Mouse (Mus musculus): ENCODE measurements around the gene Oaz3. TPM values are rescaled to one million over a fixed set of nuclear protein-coding genes. Genes with fewer than 3 reads are reported as not detected.

Oaz3 gene
- polyA plus RNA-seq, 1 experiment from 2014 or later: 0.44 TPM

- 68% methylated on average over 4 of the region's 4 CpGs for WGBS
- no peak overlapping the region for H3K27ac ChIP-seq (ENCODE audit: low read length)
- peaks cover 11% of the 10 kb centered on the region for H3K27me3 ChIP-seq (ENCODE audit: insufficient read depth, low read length)
Measured at GRCm38 (mm10) chr3:94393049-94393448, 50.7 kb downstream of the Oaz3 start.

GRCm38 (mm10) chr3:94392128-94392527 lies 51.6 kb downstream of the Oaz3 start:
- H3K36me3 ChIP-seq (ENCODE audit: insufficient read depth, low read length): no peaks in the 10 kb centered on the region
- H3K4me3 ChIP-seq (ENCODE audit: low read length): no peak overlapping the region
- H3K27me3 ChIP-seq (ENCODE audit: insufficient read depth, low read length): peaks cover 4% of the 10 kb centered on the region; the same call in 1 of the 2 replicates
- H3K9me3 ChIP-seq (ENCODE audit: low read length): no peaks in the 10 kb centered on the region
- WGBS: 75% methylated on average over 2 of the region's 2 CpGs
- H3K4me1 ChIP-seq (ENCODE audit: insufficient read depth, low read length): no peaks in the 10 kb centered on the region
- ATAC-seq (ENCODE audit: low FRiP score, low TSS enrichment): no peak
- H3K27ac ChIP-seq (ENCODE audit: low read length): no peak overlapping the region
- no peak overlapping the region for H3K4me2 ChIP-seq (replicated peaks; ENCODE audit: low read depth, low read length)
- no peak overlapping the region for H3K9ac ChIP-seq (replicated peaks; ENCODE audit: low read length)

More at GRCm38 (mm10) chr3:94393049-94393448, 50.7 kb downstream of the Oaz3 start:
- no peak for ATAC-seq (ENCODE audit: low FRiP score, low TSS enrichment)
- no peaks in the 10 kb centered on the region for H3K9me3 ChIP-seq (ENCODE audit: low read length)
- H3K4me3 ChIP-seq (ENCODE audit: low read length): no peak overlapping the region
- H3K4me1 ChIP-seq (ENCODE audit: insufficient read depth, low read length): no peaks in the 10 kb centered on the region
- H3K9ac ChIP-seq (replicated peaks; ENCODE audit: low read length): no peak overlapping the region
- no peaks in the 10 kb centered on the region for H3K36me3 ChIP-seq (ENCODE audit: insufficient read depth, low read length)
- H3K4me2 ChIP-seq (replicated peaks; ENCODE audit: low read depth, low read length): no peak overlapping the region

DNA sequence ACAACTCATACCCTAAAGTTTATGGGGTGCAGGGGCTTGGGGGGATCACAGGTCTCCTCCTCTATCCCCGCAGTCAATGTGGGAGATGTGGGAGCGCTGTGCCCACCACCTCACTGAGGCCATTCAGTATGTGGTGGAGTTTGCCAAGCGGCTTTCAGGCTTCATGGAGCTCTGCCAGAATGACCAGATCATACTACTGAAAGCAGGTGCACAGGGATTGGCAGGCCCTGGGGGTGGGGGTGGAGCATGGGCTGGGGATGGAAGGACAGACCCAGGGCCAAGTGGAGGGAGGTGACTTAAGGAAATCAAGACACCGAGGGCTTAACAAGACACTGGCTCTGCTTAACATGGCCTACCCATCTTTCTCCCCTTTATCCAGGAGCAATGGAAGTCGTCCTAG lies 52.7 kb downstream of the Oaz3 start:
- H3K9ac ChIP-seq (replicated peaks; ENCODE audit: low read length): no peak overlapping the region
- H3K27me3 ChIP-seq (ENCODE audit: insufficient read depth, low read length): no peaks in the 10 kb centered on the region
- no peaks in the 10 kb centered on the region for H3K9me3 ChIP-seq (ENCODE audit: low read length)
- H3K4me1 ChIP-seq (ENCODE audit: insufficient read depth, low read length): no peaks in the 10 kb centered on the region
- no peaks in the 10 kb centered on the region for H3K36me3 ChIP-seq (ENCODE audit: insufficient read depth, low read length)
- no peak overlapping the region for H3K27ac ChIP-seq (ENCODE audit: low read length)
- WGBS: 84% methylated on average over 5 of the region's 5 CpGs
- ATAC-seq (ENCODE audit: low FRiP score, low TSS enrichment): no peak
- H3K4me3 ChIP-seq (ENCODE audit: low read length): no peak overlapping the region
- H3K4me2 ChIP-seq (replicated peaks; ENCODE audit: low read depth, low read length): no peak overlapping the region

DNA sequence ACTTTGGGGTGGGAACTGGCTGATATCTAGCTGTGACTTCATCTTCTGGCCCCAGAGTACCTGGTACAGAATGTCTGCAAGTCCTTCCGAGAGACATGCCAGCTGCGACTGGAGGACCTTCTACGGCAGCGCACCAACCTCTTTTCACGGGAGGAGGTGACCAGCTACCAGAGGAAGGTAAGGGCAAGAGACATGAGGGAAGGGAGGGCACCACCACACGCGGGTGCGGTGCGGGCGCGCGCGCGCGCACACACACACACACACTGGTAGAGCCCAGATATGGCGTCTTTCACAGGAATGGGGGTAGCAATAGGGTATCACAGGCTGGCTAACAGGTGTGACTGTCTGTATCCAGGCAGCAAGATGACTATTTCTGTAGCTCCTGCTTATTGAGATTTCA lies 54.3 kb downstream of the Oaz3 start:
- WGBS: 95% methylated on average over 16 of the region's 16 CpGs
- Histone ChIP-seq H3K4me2 (replicated peaks; ENCODE audit: low read depth, low read length) (no peak overlapping the region), H3K4me1 (ENCODE audit: insufficient read depth, low read length) (no peaks in the 10 kb centered on the region), H3K27ac (ENCODE audit: low read length) (no peak overlapping the region), H3K9me3 (ENCODE audit: low read length) (no peaks in the 10 kb centered on the region), H3K27me3 (ENCODE audit: insufficient read depth, low read length) (no peaks in the 10 kb centered on the region), H3K4me3 (ENCODE audit: low read length) (no peak overlapping the region), H3K36me3 (ENCODE audit: insufficient read depth, low read length) (no peaks in the 10 kb centered on the region), H3K9ac (replicated peaks; ENCODE audit: low read length) (no peak overlapping the region)
- no peak for ATAC-seq (ENCODE audit: low FRiP score, low TSS enrichment)

- Histone ChIP-seq H3K9ac (replicated peaks; ENCODE audit: low read length) (no peak overlapping the region), H3K4me3 (ENCODE audit: low read length) (no peak overlapping the region), H3K36me3 (ENCODE audit: insufficient read depth, low read length) (no peaks in the 10 kb centered on the region), H3K9me3 (ENCODE audit: low read length) (no peaks in the 10 kb centered on the region), H3K4me2 (replicated peaks; ENCODE audit: low read depth, low read length) (no peak overlapping the region), H3K27ac (ENCODE audit: low read length) (no peak overlapping the region), H3K4me1 (ENCODE audit: insufficient read depth, low read length) (no peaks in the 10 kb centered on the region), H3K27me3 (ENCODE audit: insufficient read depth, low read length) (no peaks in the 10 kb centered on the region)
- ATAC-seq (ENCODE audit: low FRiP score, low TSS enrichment): no peak
- WGBS: 65% methylated on average over 5 of the region's 5 CpGs
Measured at GRCm38 (mm10) chr3:94388047-94388446, 55.7 kb downstream of the Oaz3 start.

GRCm38 (mm10) chr3:94387391-94387790 lies 56.3 kb downstream of the Oaz3 start:
- WGBS: 89% methylated on average over 10 of the region's 10 CpGs

DNA sequence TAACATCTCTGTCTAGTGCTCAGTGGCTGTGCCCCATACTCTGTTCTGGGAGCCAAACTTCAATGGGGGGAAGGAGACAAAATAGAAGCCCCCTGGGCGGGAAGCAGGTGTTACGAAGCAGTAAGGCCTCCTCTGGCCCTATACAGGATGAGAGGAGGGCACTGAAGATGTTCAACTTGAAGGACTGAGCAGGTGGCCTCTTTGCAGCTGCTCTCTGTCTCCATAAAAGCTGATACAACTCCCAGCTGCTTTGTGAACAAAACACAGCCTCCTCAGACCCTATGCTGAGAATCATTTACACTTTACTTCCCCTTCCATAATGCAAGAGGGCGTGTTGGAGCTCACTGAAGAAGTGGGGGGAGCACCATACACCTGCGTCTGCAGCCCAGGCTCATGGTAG lies 57.0 kb downstream of the Oaz3 start:
- Histone ChIP-seq H3K4me3 (ENCODE audit: low read length) (no peak overlapping the region), H3K9me3 (ENCODE audit: low read length) (no peaks in the 10 kb centered on the region), H3K4me1 (ENCODE audit: insufficient read depth, low read length) (no peaks in the 10 kb centered on the region), H3K9ac (replicated peaks; ENCODE audit: low read length) (no peak overlapping the region), H3K27me3 (ENCODE audit: insufficient read depth, low read length) (no peaks in the 10 kb centered on the region), H3K36me3 (ENCODE audit: insufficient read depth, low read length) (no peaks in the 10 kb centered on the region), H3K4me2 (replicated peaks; ENCODE audit: low read depth, low read length) (no peak overlapping the region), H3K27ac (ENCODE audit: low read length) (no peak overlapping the region)
- WGBS: 57% methylated on average over 4 of the region's 4 CpGs
- ATAC-seq (ENCODE audit: low FRiP score, low TSS enrichment): no peak

More at GRCm38 (mm10) chr3:94387391-94387790, 56.3 kb downstream of the Oaz3 start:
- H3K4me3 ChIP-seq (ENCODE audit: low read length): no peak overlapping the region
- no peak for ATAC-seq (ENCODE audit: low FRiP score, low TSS enrichment)
- H3K4me2 ChIP-seq (replicated peaks; ENCODE audit: low read depth, low read length): no peak overlapping the region
- H3K9ac ChIP-seq (replicated peaks; ENCODE audit: low read length): no peak overlapping the region
- no peaks in the 10 kb centered on the region for H3K36me3 ChIP-seq (ENCODE audit: insufficient read depth, low read length)
- H3K9me3 ChIP-seq (ENCODE audit: low read length): no peaks in the 10 kb centered on the region
- no peaks in the 10 kb centered on the region for H3K4me1 ChIP-seq (ENCODE audit: insufficient read depth, low read length)
- H3K27ac ChIP-seq (ENCODE audit: low read length): no peak overlapping the region
- H3K27me3 ChIP-seq (ENCODE audit: insufficient read depth, low read length): no peaks in the 10 kb centered on the region

GRCm38 (mm10) chr3:94383476-94383875 lies 60.2 kb downstream of the Oaz3 start:
- H3K27ac ChIP-seq (ENCODE audit: low read length): no peak overlapping the region
- no peaks in the 10 kb centered on the region for H3K9me3 ChIP-seq (ENCODE audit: low read length)
- H3K4me1 ChIP-seq (ENCODE audit: insufficient read depth, low read length): peaks cover 5% of the 10 kb centered on the region
- H3K4me2 ChIP-seq (replicated peaks; ENCODE audit: low read depth, low read length): no peak overlapping the region
- H3K4me3 ChIP-seq (ENCODE audit: low read length): no peak overlapping the region
- no peak for ATAC-seq (ENCODE audit: low FRiP score, low TSS enrichment)
- H3K36me3 ChIP-seq (ENCODE audit: insufficient read depth, low read length): no peaks in the 10 kb centered on the region
- H3K9ac ChIP-seq (replicated peaks; ENCODE audit: low read length): no peak overlapping the region
- no peaks in the 10 kb centered on the region for H3K27me3 ChIP-seq (ENCODE audit: insufficient read depth, low read length)
- WGBS: 73% methylated on average over 3 of the region's 3 CpGs

Other genes with a start within 250 kb of the Oaz3 start
- not detected in 2 replicates for gene Gm5286, start 247.2 kb downstream of the Oaz3 start, polyA plus RNA-seq (2015; fragmentation: Nextera tagmentation; extraction: Ambion mirVana)
- not detected in 2 replicates for gene Gm4778, start 179.9 kb downstream of the Oaz3 start, polyA plus RNA-seq (2015; fragmentation: Nextera tagmentation; extraction: Ambion mirVana)
- gene Them4, start 133.8 kb downstream of the Oaz3 start, polyA plus RNA-seq (2015; fragmentation: Nextera tagmentation; extraction: Ambion mirVana): 14.6 and 15.1 TPM in 2 replicates
- not detected in 2 replicates for gene Them5, start 101.8 kb downstream of the Oaz3 start, polyA plus RNA-seq (2015; fragmentation: Nextera tagmentation; extraction: Ambion mirVana)
- gene C2cd4d, start 81.5 kb downstream of the Oaz3 start, polyA plus RNA-seq (2015; fragmentation: Nextera tagmentation; extraction: Ambion mirVana): 0.32 and 0.46 TPM in 2 replicates
- gene Rorc, start 71.1 kb downstream of the Oaz3 start, polyA plus RNA-seq (2015; fragmentation: Nextera tagmentation; extraction: Ambion mirVana): 14.9 and 15.2 TPM in 2 replicates
- gene Lingo4, start 45.4 kb downstream of the Oaz3 start, polyA plus RNA-seq (2015; fragmentation: Nextera tagmentation; extraction: Ambion mirVana): 0.23 and 0.44 TPM in 2 replicates
- 12.1 and 13.8 TPM in 2 replicates for gene Tdrkh, start 30.6 kb downstream of the Oaz3 start, polyA plus RNA-seq (2015; fragmentation: Nextera tagmentation; extraction: Ambion mirVana)
- 72.3 and 79.1 TPM in 2 replicates for gene Mrpl9, start 597 bp downstream of the Oaz3 start, polyA plus RNA-seq (2015; fragmentation: Nextera tagmentation; extraction: Ambion mirVana)
- 1.4 and 2.5 TPM in 2 replicates for gene Celf3, start 34.4 kb upstream of the Oaz3 start, polyA plus RNA-seq (2015; fragmentation: Nextera tagmentation; extraction: Ambion mirVana)
- gene Riiad1, start 36.4 kb upstream of the Oaz3 start, polyA plus RNA-seq (2015; fragmentation: Nextera tagmentation; extraction: Ambion mirVana): 0.99 and 1.7 TPM in 2 replicates
- 43.0 and 54.6 TPM in 2 replicates for gene Snx27, start 138.8 kb upstream of the Oaz3 start, polyA plus RNA-seq (2015; fragmentation: Nextera tagmentation; extraction: Ambion mirVana)
- not detected in 2 replicates for gene Gm10972, start 199.2 kb upstream of the Oaz3 start, polyA plus RNA-seq (2015; fragmentation: Nextera tagmentation; extraction: Ambion mirVana)
- 9.7 TPM in 2 replicates for gene Tuft1, start 215.0 kb upstream of the Oaz3 start, polyA plus RNA-seq (2015; fragmentation: Nextera tagmentation; extraction: Ambion mirVana)
- gene Selenbp2, start 249.6 kb upstream of the Oaz3 start, polyA plus RNA-seq (2015; fragmentation: Nextera tagmentation; extraction: Ambion mirVana): 2.2 and 4.6 TPM in 2 replicates

Data from kidney, embryonic 16.5 days (tissue).